Mouse (Mus musculus): Measurements from ENCODE around the gene Sh3gl3. TPM values are rescaled to one million over a fixed set of nuclear protein-coding genes. Genes with fewer than 3 reads are reported as not detected.

Gene Sh3gl3
- polyA plus RNA-seq, 1 experiment from 2014 or later, result 25.0 TPM

- Histone ChIP-seq H3K4me2 (ENCODE audit: low read depth) (no peak overlapping the region), H3K36me3 (ENCODE audit: control insufficient read depth, insufficient read depth, low read length) (no peaks in the 10 kb centered on the region), H3K27ac (ENCODE audit: low read depth, low read length) (no peak overlapping the region), H3K9ac (ENCODE audit: low read length) (no peak overlapping the region), H3K4me3 (ENCODE audit: low read depth, low read length) (no peak overlapping the region), H3K27me3 (ENCODE audit: control insufficient read depth, insufficient read depth, low read length) (peaks cover 26% of the 10 kb centered on the region), H3K4me1 (ENCODE audit: control insufficient read depth, insufficient read depth, low read length) (no peaks in the 10 kb centered on the region), H3K9me3 (ENCODE audit: control insufficient read depth, low read length) (no peaks in the 10 kb centered on the region)
- 77% methylated on average over 6 of the region's 6 CpGs for WGBS
- no peak for ATAC-seq (ENCODE audit: insufficient read depth, low FRiP score, low TSS enrichment)
- no peak for DNase-seq (ENCODE audit: low spot score)
These were observed 157.2 kb downstream of the Sh3gl3 start for GRCm38 (mm10) chr7:82330860-82331259.

- Histone ChIP-seq H3K27me3 (ENCODE audit: control insufficient read depth, insufficient read depth, low read length) (peaks cover 41% of the 10 kb centered on the region), H3K36me3 (ENCODE audit: control insufficient read depth, insufficient read depth, low read length) (no peaks in the 10 kb centered on the region), H3K4me2 (ENCODE audit: low read depth) (no peak overlapping the region), H3K9ac (ENCODE audit: low read length) (no peak overlapping the region), H3K9me3 (ENCODE audit: control insufficient read depth, low read length) (no peaks in the 10 kb centered on the region), H3K4me1 (ENCODE audit: control insufficient read depth, insufficient read depth, low read length) (no peaks in the 10 kb centered on the region), H3K27ac (ENCODE audit: low read depth, low read length) (no peak overlapping the region), H3K4me3 (ENCODE audit: low read depth, low read length) (no peak overlapping the region)
- WGBS, result 75% methylated on average over 1 of the region's 1 CpGs
- DNase-seq (ENCODE audit: low spot score), result no peak
- no peak for ATAC-seq (ENCODE audit: insufficient read depth, low FRiP score, low TSS enrichment)
These were observed 160.4 kb downstream of the Sh3gl3 start for GRCm38 (mm10) chr7:82334000-82334399.

GRCm38 (mm10) chr7:82335211-82336121 lies 161.8 kb downstream of the Sh3gl3 start, which contains the start of gene Adamtsl3:
Gene Adamtsl3, plus strand, starts transcription at chr7:82335694.
- DNase-seq (ENCODE audit: low spot score) (peak; percentile 37), ATAC-seq (ENCODE audit: insufficient read depth, low FRiP score, low TSS enrichment) (peak; percentile 40; the same call in 1 of the 2 replicates)
- WGBS, result under 1% methylated on average over 67 of the region's 95 CpGs

GRCm38 (mm10) chr7:82336132-82336531 lies 162.5 kb downstream of the Sh3gl3 start:
- Histone ChIP-seq H3K27me3 (ENCODE audit: control insufficient read depth, insufficient read depth, low read length) (peaks cover 41% of the 10 kb centered on the region), H3K4me1 (ENCODE audit: control insufficient read depth, insufficient read depth, low read length) (no peaks in the 10 kb centered on the region)

More at GRCm38 (mm10) chr7:82335211-82336121, 161.8 kb downstream of the Sh3gl3 start, which contains the start of gene Adamtsl3:
- no peak within 1 kb of the TSS for H3K27ac ChIP-seq (ENCODE audit: low read depth, low read length)
- peaks cover 41% of the 10 kb centered on the region for H3K27me3 ChIP-seq (ENCODE audit: control insufficient read depth, insufficient read depth, low read length)
- no peaks in the 10 kb centered on the region for H3K36me3 ChIP-seq (ENCODE audit: control insufficient read depth, insufficient read depth, low read length)
- H3K4me1 ChIP-seq (ENCODE audit: control insufficient read depth, insufficient read depth, low read length), result no peaks in the 10 kb centered on the region
- H3K9ac ChIP-seq (ENCODE audit: low read length), result no peak within 1 kb of the TSS
- H3K9me3 ChIP-seq (ENCODE audit: control insufficient read depth, low read length), result no peaks in the 10 kb centered on the region
- peak within 1 kb of the TSS; percentile 40 for H3K4me3 ChIP-seq (ENCODE audit: low read depth, low read length)
- peak within 1 kb of the TSS; percentile 63 for H3K4me2 ChIP-seq (ENCODE audit: low read depth)

GRCm38 (mm10) chr7:82338121-82338520 lies 164.5 kb downstream of the Sh3gl3 start:
- ATAC-seq (ENCODE audit: insufficient read depth, low FRiP score, low TSS enrichment) (no peak), DNase-seq (ENCODE audit: low spot score) (no peak)
- H3K4me3 ChIP-seq (ENCODE audit: low read depth, low read length), result no peak overlapping the region
- H3K4me2 ChIP-seq (ENCODE audit: low read depth), result no peak overlapping the region
- H3K27ac ChIP-seq (ENCODE audit: low read depth, low read length), result no peak overlapping the region
- no peaks in the 10 kb centered on the region for H3K4me1 ChIP-seq (ENCODE audit: control insufficient read depth, insufficient read depth, low read length)
- no peaks in the 10 kb centered on the region for H3K9me3 ChIP-seq (ENCODE audit: control insufficient read depth, low read length)
- no peaks in the 10 kb centered on the region for H3K36me3 ChIP-seq (ENCODE audit: control insufficient read depth, insufficient read depth, low read length)
- H3K9ac ChIP-seq (ENCODE audit: low read length), result no peak overlapping the region
- WGBS, result 85% methylated on average over 9 of the region's 9 CpGs
- H3K27me3 ChIP-seq (ENCODE audit: control insufficient read depth, insufficient read depth, low read length), result peaks cover 41% of the 10 kb centered on the region

More at GRCm38 (mm10) chr7:82336132-82336531, 162.5 kb downstream of the Sh3gl3 start:
- H3K4me3 ChIP-seq (ENCODE audit: low read depth, low read length), result peak overlapping the region; percentile 40
- H3K9ac ChIP-seq (ENCODE audit: low read length), result no peak overlapping the region
- ATAC-seq (ENCODE audit: insufficient read depth, low FRiP score, low TSS enrichment), result no peak
- DNase-seq (ENCODE audit: low spot score), result peak; percentile 49
- no peak overlapping the region for H3K27ac ChIP-seq (ENCODE audit: low read depth, low read length)
- WGBS, result under 1% methylated on average over 34 of the region's 34 CpGs
- peak overlapping the region; percentile 63 for H3K4me2 ChIP-seq (ENCODE audit: low read depth)
- no peaks in the 10 kb centered on the region for H3K36me3 ChIP-seq (ENCODE audit: control insufficient read depth, insufficient read depth, low read length)
- no peaks in the 10 kb centered on the region for H3K9me3 ChIP-seq (ENCODE audit: control insufficient read depth, low read length)

GRCm38 (mm10) chr7:82338532-82338931 lies 164.9 kb downstream of the Sh3gl3 start:
- Histone ChIP-seq H3K36me3 (ENCODE audit: control insufficient read depth, insufficient read depth, low read length) (no peaks in the 10 kb centered on the region), H3K4me1 (ENCODE audit: control insufficient read depth, insufficient read depth, low read length) (no peaks in the 10 kb centered on the region), H3K9ac (ENCODE audit: low read length) (no peak overlapping the region), H3K4me2 (ENCODE audit: low read depth) (no peak overlapping the region), H3K4me3 (ENCODE audit: low read depth, low read length) (no peak overlapping the region), H3K27ac (ENCODE audit: low read depth, low read length) (no peak overlapping the region), H3K9me3 (ENCODE audit: control insufficient read depth, low read length) (no peaks in the 10 kb centered on the region), H3K27me3 (ENCODE audit: control insufficient read depth, insufficient read depth, low read length) (peaks cover 39% of the 10 kb centered on the region)
- DNase-seq (ENCODE audit: low spot score) (no peak), ATAC-seq (ENCODE audit: insufficient read depth, low FRiP score, low TSS enrichment) (no peak)
- WGBS, result 79% methylated on average over 4 of the region's 4 CpGs

GRCm38 (mm10) chr7:82339214-82339613 lies 165.6 kb downstream of the Sh3gl3 start:
- 60% methylated on average over 3 of the region's 3 CpGs for WGBS

GRCm38 (mm10) chr7:82341476-82341875 lies 167.8 kb downstream of the Sh3gl3 start:
- no peaks in the 10 kb centered on the region for H3K9me3 ChIP-seq (ENCODE audit: control insufficient read depth, low read length)
- peaks cover 10% of the 10 kb centered on the region for H3K27me3 ChIP-seq (ENCODE audit: control insufficient read depth, insufficient read depth, low read length)
- no peak for ATAC-seq (ENCODE audit: insufficient read depth, low FRiP score, low TSS enrichment)
- H3K27ac ChIP-seq (ENCODE audit: low read depth, low read length), result no peak overlapping the region
- no peak for DNase-seq (ENCODE audit: low spot score)
- no peak overlapping the region for H3K4me2 ChIP-seq (ENCODE audit: low read depth)
- no peaks in the 10 kb centered on the region for H3K4me1 ChIP-seq (ENCODE audit: control insufficient read depth, insufficient read depth, low read length)
- H3K36me3 ChIP-seq (ENCODE audit: control insufficient read depth, insufficient read depth, low read length), result no peaks in the 10 kb centered on the region
- 34% methylated on average over 8 of the region's 8 CpGs for WGBS
- H3K4me3 ChIP-seq (ENCODE audit: low read depth, low read length), result no peak overlapping the region
- no peak overlapping the region for H3K9ac ChIP-seq (ENCODE audit: low read length)

More at GRCm38 (mm10) chr7:82339214-82339613, 165.6 kb downstream of the Sh3gl3 start:
- Histone ChIP-seq H3K27me3 (ENCODE audit: control insufficient read depth, insufficient read depth, low read length) (peaks cover 32% of the 10 kb centered on the region), H3K4me3 (ENCODE audit: low read depth, low read length) (no peak overlapping the region), H3K27ac (ENCODE audit: low read depth, low read length) (no peak overlapping the region), H3K4me1 (ENCODE audit: control insufficient read depth, insufficient read depth, low read length) (no peaks in the 10 kb centered on the region), H3K36me3 (ENCODE audit: control insufficient read depth, insufficient read depth, low read length) (no peaks in the 10 kb centered on the region), H3K4me2 (ENCODE audit: low read depth) (no peak overlapping the region), H3K9me3 (ENCODE audit: control insufficient read depth, low read length) (no peaks in the 10 kb centered on the region), H3K9ac (ENCODE audit: low read length) (no peak overlapping the region)
- no peak for ATAC-seq (ENCODE audit: insufficient read depth, low FRiP score, low TSS enrichment)
- no peak for DNase-seq (ENCODE audit: low spot score)

GRCm38 (mm10) chr7:82346706-82347105 lies 173.1 kb downstream of the Sh3gl3 start:
- Histone ChIP-seq H3K9me3 (ENCODE audit: control insufficient read depth, low read length) (no peaks in the 10 kb centered on the region), H3K27ac (ENCODE audit: low read depth, low read length) (no peak overlapping the region), H3K36me3 (ENCODE audit: control insufficient read depth, insufficient read depth, low read length) (no peaks in the 10 kb centered on the region), H3K9ac (ENCODE audit: low read length) (no peak overlapping the region), H3K4me1 (ENCODE audit: control insufficient read depth, insufficient read depth, low read length) (no peaks in the 10 kb centered on the region), H3K27me3 (ENCODE audit: control insufficient read depth, insufficient read depth, low read length) (no peaks in the 10 kb centered on the region), H3K4me2 (ENCODE audit: low read depth) (no peak overlapping the region), H3K4me3 (ENCODE audit: low read depth, low read length) (no peak overlapping the region)
- no peak for DNase-seq (ENCODE audit: low spot score)
- WGBS, result 84% methylated on average over 2 of the region's 2 CpGs
- no peak for ATAC-seq (ENCODE audit: insufficient read depth, low FRiP score, low TSS enrichment)
